Mouse (Mus musculus): ENCODE measurements around the gene Ptpn14.

DNA sequence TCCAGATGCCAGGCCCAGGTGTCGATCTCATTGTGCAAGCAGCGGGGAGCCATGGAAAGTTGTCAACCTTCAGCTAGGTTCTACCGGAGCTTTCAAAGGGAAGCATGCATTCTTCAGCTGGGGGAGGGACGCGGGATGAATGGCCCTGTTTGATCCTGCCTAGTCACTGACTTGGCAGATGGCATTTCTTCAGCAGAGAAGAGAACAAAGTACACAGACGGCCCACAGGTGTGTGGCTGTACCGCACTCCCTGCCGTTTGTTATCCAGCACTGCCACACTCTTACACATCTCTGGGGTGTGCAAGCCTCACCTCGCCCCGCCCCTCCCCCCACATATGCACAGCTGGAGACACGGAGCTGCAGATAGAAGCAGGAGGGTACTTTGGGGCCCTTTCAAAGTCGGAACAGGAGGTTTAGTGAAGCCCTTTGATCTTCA, 102.7 kb downstream of the Ptpn14 start:
- TF ChIP-seq CTCF (IDR thresholded peaks at IDR 0.05; ENCODE audit: extremely low read depth, insufficient read depth, insufficient read length, insufficient replicate concordance) (no peak), POLR2A (IDR thresholded peaks at IDR 0.05; ENCODE audit: low read depth, low read length) (no peak)

Measured in spleen, adult 2 months (tissue).